Mouse (Mus musculus): ENCODE results near the gene Dnmt3b.

The Dnmt3b gene

GRCm38 (mm10) chr2:153649298-153650013 is at the start of gene Dnmt3b:
Gene Dnmt3b (plus strand): TSS chr2:153649450.
- peak in 1 of 2 experiments; percentile 22 for DNase-seq (ENCODE audit: low spot score in 2 of 2)

GRCm38 (mm10) chr2:153600021-153600666 is 49.1 kb upstream of the Dnmt3b start:
- DNase-seq (ENCODE audit: low spot score in 2 of 2) = peak in 1 of 2 experiments; percentile 28

- no peak for DNase-seq (ENCODE audit: low spot score in 2 of 2)
Measured at GRCm38 (mm10) chr2:153600667-153601648, 48.3 kb upstream of the Dnmt3b start.

- no peak for DNase-seq (ENCODE audit: low spot score in 2 of 2)
Measured at GRCm38 (mm10) chr2:153603724-153604123, 45.5 kb upstream of the Dnmt3b start.

- no peak for DNase-seq (ENCODE audit: low spot score in 2 of 2)
Measured at GRCm38 (mm10) chr2:153606421-153606820, 42.8 kb upstream of the Dnmt3b start.

- DNase-seq (ENCODE audit: low spot score in 2 of 2) = no peak
Measured at GRCm38 (mm10) chr2:153607870-153608515, 41.3 kb upstream of the Dnmt3b start.

GRCm38 (mm10) chr2:153609058-153609457 is 40.2 kb upstream of the Dnmt3b start:
- no peak for DNase-seq (ENCODE audit: low spot score in 2 of 2)

GRCm38 (mm10) chr2:153609548-153609947 is 39.7 kb upstream of the Dnmt3b start:
- DNase-seq (ENCODE audit: low spot score in 2 of 2) = peak; percentile 67 to 68

GRCm38 (mm10) chr2:153610426-153611240 is 38.6 kb upstream of the Dnmt3b start:
- no peak for DNase-seq (ENCODE audit: low spot score in 2 of 2)

- no peak for DNase-seq (ENCODE audit: low spot score in 2 of 2)
Measured at GRCm38 (mm10) chr2:153611241-153611630, 38.0 kb upstream of the Dnmt3b start.

- no peak for DNase-seq (ENCODE audit: low spot score in 2 of 2)
Measured at GRCm38 (mm10) chr2:153611743-153612142, 37.5 kb upstream of the Dnmt3b start.

- DNase-seq (ENCODE audit: low spot score in 2 of 2) = no peak
Measured at GRCm38 (mm10) chr2:153612594-153613281, 36.5 kb upstream of the Dnmt3b start.

- DNase-seq (ENCODE audit: low spot score in 2 of 2) = no peak
Measured at GRCm38 (mm10) chr2:153616893-153617292, 32.4 kb upstream of the Dnmt3b start.

GRCm38 (mm10) chr2:153618439-153618838 is 30.8 kb upstream of the Dnmt3b start:
- DNase-seq (ENCODE audit: low spot score in 2 of 2) = no peak

- no peak for DNase-seq (ENCODE audit: low spot score in 2 of 2)
Measured at GRCm38 (mm10) chr2:153618889-153619288, 30.4 kb upstream of the Dnmt3b start.

- DNase-seq (ENCODE audit: low spot score in 2 of 2) = no peak
Measured at GRCm38 (mm10) chr2:153622449-153622848, 26.8 kb upstream of the Dnmt3b start.

GRCm38 (mm10) chr2:153630950-153631349 is 18.3 kb upstream of the Dnmt3b start:
- no peak for DNase-seq (ENCODE audit: low spot score in 2 of 2)

GRCm38 (mm10) chr2:153631976-153632870 is 17.0 kb upstream of the Dnmt3b start, which contains the start of gene Commd7:
Gene Commd7 (minus strand): TSS chr2:153632781.
- DNase-seq (ENCODE audit: low spot score in 2 of 2) = peak; percentile 61 to 78

GRCm38 (mm10) chr2:153632871-153633226 is 16.4 kb upstream of the Dnmt3b start:
- DNase-seq (ENCODE audit: low spot score in 2 of 2) = no peak

All from frontal cortex, postnatal 14 days (tissue).